Mouse (Mus musculus): ENCODE measurements around the gene Ildr2. TPM values are rescaled to one million over a fixed set of nuclear protein-coding genes. Genes with fewer than 3 reads are reported as not detected.

Ildr2 gene
- polyA plus RNA-seq, 1 experiment: 0.40 TPM

- no peaks in the 10 kb centered on the region for H3K4me1 ChIP-seq (replicated peaks; ENCODE audit: control insufficient read depth, insufficient read depth, low read length)
- WGBS: 82% methylated on average over 4 of the region's 4 CpGs
- no peaks in the 10 kb centered on the region for H3K27me3 ChIP-seq (ENCODE audit: control insufficient read depth, insufficient read depth, low read length)
- H3K27ac ChIP-seq (ENCODE audit: control insufficient read depth, insufficient read depth, low read length): no peak overlapping the region
- H3K36me3 ChIP-seq (ENCODE audit: control insufficient read depth, insufficient read depth, low read length): no peaks in the 10 kb centered on the region
- no peak overlapping the region for H3K4me3 ChIP-seq (ENCODE audit: control insufficient read depth, insufficient read depth, low read length)
- no peak for TF ChIP-seq CTCF (IDR thresholded peaks at IDR 0.05; ENCODE audit: borderline replicate concordance, control insufficient read depth, extremely low read depth, insufficient read depth, low read length, poor library complexity)
- TF ChIP-seq POLR2A (IDR thresholded peaks at IDR 0.05; ENCODE audit: control insufficient read depth, extremely low read depth, insufficient read depth, low read length, poor library complexity): no peak
- DNase-seq: no peak
Observed at GRCm38 (mm10) chr1:166315706-166316105, 61.8 kb downstream of the Ildr2 start.

GRCm38 (mm10) chr1:166319132-166319698, 65.3 kb downstream of the Ildr2 start:
- Histone ChIP-seq H3K27me3 (ENCODE audit: control insufficient read depth, insufficient read depth, low read length) (no peaks in the 10 kb centered on the region), H3K36me3 (ENCODE audit: control insufficient read depth, insufficient read depth, low read length) (no peaks in the 10 kb centered on the region), H3K4me1 (replicated peaks; ENCODE audit: control insufficient read depth, insufficient read depth, low read length) (no peaks in the 10 kb centered on the region), H3K4me3 (ENCODE audit: control insufficient read depth, insufficient read depth, low read length) (no peak overlapping the region), H3K27ac (ENCODE audit: control insufficient read depth, insufficient read depth, low read length) (no peak overlapping the region)
- TF ChIP-seq POLR2A (IDR thresholded peaks at IDR 0.05; ENCODE audit: control insufficient read depth, extremely low read depth, insufficient read depth, low read length, poor library complexity) (no peak), CTCF (IDR thresholded peaks at IDR 0.05; ENCODE audit: borderline replicate concordance, control insufficient read depth, extremely low read depth, insufficient read depth, low read length, poor library complexity) (no peak)
- DNase-seq: peak; percentile 24
- WGBS: 19% methylated on average over 4 of the region's 4 CpGs

DNA sequence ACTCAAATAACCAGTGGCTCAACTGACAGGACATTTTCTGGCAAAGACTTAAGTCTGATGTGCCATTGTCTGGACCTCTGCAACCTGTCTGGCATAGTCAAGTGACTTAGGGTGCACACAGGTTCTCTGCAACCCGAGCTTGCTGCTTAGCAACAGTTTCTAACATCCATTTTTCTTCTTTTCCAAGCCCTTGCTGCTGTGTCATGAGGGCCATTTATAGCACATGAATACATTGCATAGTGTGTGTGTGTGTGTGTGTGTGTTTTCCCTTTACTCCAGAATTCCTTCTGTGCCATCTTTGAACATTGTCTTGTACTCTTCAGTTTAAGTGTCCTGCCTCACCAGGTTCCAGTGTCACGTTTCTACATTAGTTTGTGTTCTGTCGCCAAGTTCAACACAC, 72.5 kb downstream of the Ildr2 start:
- Histone ChIP-seq H3K27me3 (ENCODE audit: control insufficient read depth, insufficient read depth, low read length) (no peaks in the 10 kb centered on the region), H3K36me3 (ENCODE audit: control insufficient read depth, insufficient read depth, low read length) (no peaks in the 10 kb centered on the region), H3K4me3 (ENCODE audit: control insufficient read depth, insufficient read depth, low read length) (no peak overlapping the region), H3K4me1 (replicated peaks; ENCODE audit: control insufficient read depth, insufficient read depth, low read length) (no peaks in the 10 kb centered on the region), H3K27ac (ENCODE audit: control insufficient read depth, insufficient read depth, low read length) (no peak overlapping the region)
- TF ChIP-seq POLR2A (IDR thresholded peaks at IDR 0.05; ENCODE audit: control insufficient read depth, extremely low read depth, insufficient read depth, low read length, poor library complexity) (no peak), CTCF (IDR thresholded peaks at IDR 0.05; ENCODE audit: borderline replicate concordance, control insufficient read depth, extremely low read depth, insufficient read depth, low read length, poor library complexity) (no peak)
- 83% methylated on average over 3 of the region's 3 CpGs for WGBS
- no peak for DNase-seq

DNA sequence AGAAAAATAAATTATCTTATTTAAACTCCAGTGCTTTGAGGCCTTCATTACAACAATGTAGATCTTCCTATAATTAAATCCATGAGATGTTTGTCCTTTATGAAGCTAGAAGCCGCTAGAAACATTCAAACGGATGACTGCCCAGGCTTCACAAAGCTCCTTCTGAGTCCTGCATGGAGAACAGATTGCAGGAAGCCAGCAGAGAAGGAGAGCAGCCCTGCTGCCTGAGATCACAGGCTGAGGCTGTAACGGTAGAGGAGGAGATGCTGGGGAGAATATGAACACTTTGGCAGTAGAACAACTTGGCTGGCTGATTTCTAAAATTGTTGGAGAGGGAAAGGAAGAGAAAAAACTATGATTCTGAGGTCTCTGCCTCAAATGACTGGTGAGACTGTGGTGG, 76.8 kb downstream of the Ildr2 start:
- DNase-seq: no peak
- no peak for TF ChIP-seq POLR2A (IDR thresholded peaks at IDR 0.05; ENCODE audit: control insufficient read depth, extremely low read depth, insufficient read depth, low read length, poor library complexity)
- TF ChIP-seq CTCF (IDR thresholded peaks at IDR 0.05; ENCODE audit: borderline replicate concordance, control insufficient read depth, extremely low read depth, insufficient read depth, low read length, poor library complexity): no peak
- Histone ChIP-seq H3K36me3 (ENCODE audit: control insufficient read depth, insufficient read depth, low read length) (no peaks in the 10 kb centered on the region), H3K4me1 (replicated peaks; ENCODE audit: control insufficient read depth, insufficient read depth, low read length) (no peaks in the 10 kb centered on the region), H3K27ac (ENCODE audit: control insufficient read depth, insufficient read depth, low read length) (no peak overlapping the region), H3K27me3 (ENCODE audit: control insufficient read depth, insufficient read depth, low read length) (no peaks in the 10 kb centered on the region), H3K4me3 (ENCODE audit: control insufficient read depth, insufficient read depth, low read length) (no peak overlapping the region)
- 75% methylated on average over 3 of the region's 3 CpGs for WGBS

DNA sequence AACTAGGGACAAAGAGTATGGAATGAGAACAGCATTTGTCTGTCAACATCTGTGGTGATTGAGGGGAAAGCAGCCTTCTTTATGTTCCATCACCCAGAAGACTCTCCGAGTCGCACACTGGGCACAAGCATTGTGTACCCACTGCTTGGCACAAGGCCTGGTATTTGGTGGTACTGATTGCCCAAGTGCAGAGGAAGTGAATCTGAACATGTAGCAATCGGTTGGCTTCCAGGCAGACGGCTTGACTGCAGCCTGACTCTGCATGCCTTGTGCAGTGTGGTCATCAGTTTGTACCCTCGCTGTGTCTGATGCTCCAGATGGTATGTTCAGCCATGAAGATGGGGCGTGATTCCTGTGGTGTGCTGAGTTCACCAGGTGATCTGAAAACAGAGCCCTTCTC, 85.2 kb downstream of the Ildr2 start:
- WGBS: 66% methylated on average over 6 of the region's 6 CpGs
- no peak for DNase-seq
- Histone ChIP-seq H3K36me3 (ENCODE audit: control insufficient read depth, insufficient read depth, low read length) (no peaks in the 10 kb centered on the region), H3K27ac (ENCODE audit: control insufficient read depth, insufficient read depth, low read length) (no peak overlapping the region), H3K27me3 (ENCODE audit: control insufficient read depth, insufficient read depth, low read length) (no peaks in the 10 kb centered on the region), H3K4me3 (ENCODE audit: control insufficient read depth, insufficient read depth, low read length) (no peak overlapping the region), H3K4me1 (replicated peaks; ENCODE audit: control insufficient read depth, insufficient read depth, low read length) (no peaks in the 10 kb centered on the region)
- TF ChIP-seq CTCF (IDR thresholded peaks at IDR 0.05; ENCODE audit: borderline replicate concordance, control insufficient read depth, extremely low read depth, insufficient read depth, low read length, poor library complexity) (no peak), POLR2A (IDR thresholded peaks at IDR 0.05; ENCODE audit: control insufficient read depth, extremely low read depth, insufficient read depth, low read length, poor library complexity) (no peak)

DNA sequence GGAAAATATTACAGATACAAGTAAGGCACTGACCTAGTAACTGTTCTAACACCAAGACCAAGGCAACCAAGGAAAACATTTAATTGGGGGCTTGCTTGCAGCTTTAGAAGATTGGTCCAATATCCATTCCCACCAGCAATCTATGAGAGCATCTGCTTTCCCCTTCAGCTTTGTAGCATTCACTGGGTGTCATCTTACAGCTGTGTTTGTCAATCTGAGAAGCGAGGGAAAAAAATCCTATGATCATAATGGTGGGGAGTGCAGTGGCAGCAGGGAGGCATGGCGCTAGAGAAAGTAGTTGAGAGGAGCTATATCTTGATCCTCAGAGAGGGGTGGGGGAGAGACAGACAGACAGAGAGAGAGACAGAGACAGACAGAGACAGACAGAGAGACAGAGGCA, 88.1 kb downstream of the Ildr2 start:
- Histone ChIP-seq H3K4me3 (ENCODE audit: control insufficient read depth, insufficient read depth, low read length) (no peak overlapping the region), H3K36me3 (ENCODE audit: control insufficient read depth, insufficient read depth, low read length) (no peaks in the 10 kb centered on the region), H3K27me3 (ENCODE audit: control insufficient read depth, insufficient read depth, low read length) (no peaks in the 10 kb centered on the region), H3K4me1 (replicated peaks; ENCODE audit: control insufficient read depth, insufficient read depth, low read length) (no peaks in the 10 kb centered on the region), H3K27ac (ENCODE audit: control insufficient read depth, insufficient read depth, low read length) (no peak overlapping the region)
- 92% methylated on average over 2 of the region's 2 CpGs for WGBS
- no peak for TF ChIP-seq CTCF (IDR thresholded peaks at IDR 0.05; ENCODE audit: borderline replicate concordance, control insufficient read depth, extremely low read depth, insufficient read depth, low read length, poor library complexity)
- TF ChIP-seq POLR2A (IDR thresholded peaks at IDR 0.05; ENCODE audit: control insufficient read depth, extremely low read depth, insufficient read depth, low read length, poor library complexity): no peak
- no peak for DNase-seq

GRCm38 (mm10) chr1:166342539-166342938, 88.6 kb downstream of the Ildr2 start:
- Histone ChIP-seq H3K36me3 (ENCODE audit: control insufficient read depth, insufficient read depth, low read length) (no peaks in the 10 kb centered on the region), H3K27me3 (ENCODE audit: control insufficient read depth, insufficient read depth, low read length) (no peaks in the 10 kb centered on the region), H3K27ac (ENCODE audit: control insufficient read depth, insufficient read depth, low read length) (no peak overlapping the region), H3K4me1 (replicated peaks; ENCODE audit: control insufficient read depth, insufficient read depth, low read length) (no peaks in the 10 kb centered on the region), H3K4me3 (ENCODE audit: control insufficient read depth, insufficient read depth, low read length) (no peak overlapping the region)
- no peak for TF ChIP-seq CTCF (IDR thresholded peaks at IDR 0.05; ENCODE audit: borderline replicate concordance, control insufficient read depth, extremely low read depth, insufficient read depth, low read length, poor library complexity)
- no peak for TF ChIP-seq POLR2A (IDR thresholded peaks at IDR 0.05; ENCODE audit: control insufficient read depth, extremely low read depth, insufficient read depth, low read length, poor library complexity)
- DNase-seq: no peak
- whole genome bisulfite sequencing: 70% methylated on average over 1 of the region's 1 CpGs

Data from thymus, adult 2 months (tissue).